Mouse (Mus musculus) thymus, adult 2 months (tissue): ENCODE measurements around the gene Gm48551.

Source experiments
- CTCF ChIP-seq: fragments of 200-500 bp; IDR thresholded peaks from 2 replicates; pipeline ENCODE4 v1.5.1; 2012; ENCODE audit warnings: mild to moderate bottlenecking, control low read depth, low read length, moderate library complexity, borderline replicate concordance; ENCODE audit not compliant: control insufficient read depth, poor library complexity, insufficient read depth; ENCODE audit errors: extremely low read depth
- POLR2A ChIP-seq: fragments of 200-500 bp; IDR thresholded peaks from 2 replicates; pipeline ENCODE4 v1.6.1; 2012; ENCODE audit warnings: mild to moderate bottlenecking, low read length, control low read depth, moderate library complexity; ENCODE audit not compliant: control insufficient read depth, poor library complexity, insufficient read depth; ENCODE audit errors: extremely low read depth

GRCm38 (mm10) chr10:81415146-81415545, 30.9 kb downstream of the Gm48551 start:
- TF ChIP-seq POLR2A (no peak), CTCF (no peak)
